Mouse (Mus musculus) ES-Bruce4 (cell line): ENCODE measurements at regions not wholly inside any gene's neighbourhood (a gene's known extent, or its start where the extent isn't known, plus 50 kb on each side); places are given as distances from the start of the nearest gene placed in this dataset.

ENCODE experiments used
- H3K27ac ChIP-seq: 2 replicates; pipeline ENCODE4 v1.5.1; 2012; ENCODE audit warnings: low read length, inconsistent platforms; ENCODE audit not compliant: insufficient read depth
- H3K27me3 ChIP-seq: 2 replicates; pipeline ENCODE4 v1.6.1; 2012; ENCODE audit warnings: mild to moderate bottlenecking, low read length, inconsistent platforms; ENCODE audit not compliant: control insufficient read depth, poor library complexity, insufficient read depth, severe bottlenecking
- H3K36me3 ChIP-seq: 2 replicates; pipeline ENCODE4 v1.6.1; 2012; ENCODE audit warnings: inconsistent platforms, mild to moderate bottlenecking, low read length, moderate library complexity; ENCODE audit not compliant: control insufficient read depth, poor library complexity, insufficient read depth, severe bottlenecking
- H3K4me1 ChIP-seq: one replicate; pipeline ENCODE4 v1.8.1; 2011; ENCODE audit warnings: low read length; ENCODE audit not compliant: control insufficient read depth, insufficient read depth
- H3K4me3 ChIP-seq: 2 replicates; pipeline ENCODE4 v1.5.1; 2011; ENCODE audit warnings: low read depth, mild to moderate bottlenecking, low read length
- H3K9ac ChIP-seq: 2 replicates; pipeline ENCODE4 v1.6.1; 2012; ENCODE audit warnings: low read depth, mild to moderate bottlenecking, inconsistent platforms; ENCODE audit not compliant: poor library complexity, severe bottlenecking
- H3K9me3 ChIP-seq: replicated peaks from 2 replicates; pipeline ENCODE4 v1.6.1; 2012; ENCODE audit warnings: mild to moderate bottlenecking, low read length, inconsistent platforms; ENCODE audit not compliant: control insufficient read depth, poor library complexity, insufficient read depth, severe bottlenecking
- CTCF ChIP-seq: IDR thresholded peaks from one replicate; pipeline ENCODE4 v1.8.1; 2011; ENCODE audit warnings: low read depth, low read length
- EP300 ChIP-seq: IDR thresholded peaks from 2 replicates; pipeline ENCODE4 v1.6.1; 2011; ENCODE audit warnings: low read depth, low read length; ENCODE audit not compliant: insufficient read depth
- POLR2A ChIP-seq: IDR thresholded peaks from one replicate; pipeline ENCODE4 v1.8.1; 2011; ENCODE audit warnings: low read length; ENCODE audit not compliant: insufficient read depth

GRCm38 (mm10) chr9:50101061-50101460, 243.7 kb downstream of the Rpl10-ps3 start:
- Histone ChIP-seq H3K36me3 (no peaks in the 10 kb centered on the region), H3K4me1 (no peaks in the 10 kb centered on the region), H3K9me3 (no peaks in the 10 kb centered on the region; the same call in 1 of the 2 replicates), H3K27ac (no peak overlapping the region), H3K9ac (no peak overlapping the region), H3K4me3 (no peak overlapping the region), H3K27me3 (peaks cover 2% of the 10 kb centered on the region; the same call in 1 of the 2 replicates)
- TF ChIP-seq EP300, result no peak
- no peak for TF ChIP-seq POLR2A
- no peak for TF ChIP-seq CTCF

GRCm38 (mm10) chr9:50090968-50091367, 253.8 kb downstream of the Rpl10-ps3 start:
- H3K4me3 ChIP-seq, result no peak overlapping the region
- no peak overlapping the region for H3K27ac ChIP-seq
- no peaks in the 10 kb centered on the region for H3K9me3 ChIP-seq
- no peaks in the 10 kb centered on the region for H3K4me1 ChIP-seq
- no peaks in the 10 kb centered on the region for H3K27me3 ChIP-seq
- no peak overlapping the region for H3K9ac ChIP-seq
- TF ChIP-seq EP300, result no peak
- TF ChIP-seq CTCF, result no peak
- TF ChIP-seq POLR2A, result no peak
- H3K36me3 ChIP-seq, result no peaks in the 10 kb centered on the region

- Histone ChIP-seq H3K27me3 (no peaks in the 10 kb centered on the region), H3K9ac (no peak overlapping the region), H3K36me3 (no peaks in the 10 kb centered on the region), H3K9me3 (no peaks in the 10 kb centered on the region), H3K27ac (no peak overlapping the region), H3K4me3 (no peak overlapping the region), H3K4me1 (no peaks in the 10 kb centered on the region)
- TF ChIP-seq EP300, result no peak
- no peak for TF ChIP-seq CTCF
- no peak for TF ChIP-seq POLR2A
Measured at GRCm38 (mm10) chr9:50089916-50090315, 254.9 kb downstream of the Rpl10-ps3 start.

GRCm38 (mm10) chr9:50080205-50080604, 264.6 kb downstream of the Rpl10-ps3 start:
- no peaks in the 10 kb centered on the region for H3K4me1 ChIP-seq
- no peak overlapping the region for H3K27ac ChIP-seq
- no peaks in the 10 kb centered on the region for H3K9me3 ChIP-seq
- H3K27me3 ChIP-seq, result no peaks in the 10 kb centered on the region
- no peaks in the 10 kb centered on the region for H3K36me3 ChIP-seq
- H3K9ac ChIP-seq, result no peak overlapping the region
- H3K4me3 ChIP-seq, result no peak overlapping the region
- no peak for TF ChIP-seq POLR2A
- TF ChIP-seq CTCF, result no peak
- TF ChIP-seq EP300, result no peak

GRCm38 (mm10) chr9:50068576-50068975, 269.9 kb upstream of the Ncam1 start:
- Histone ChIP-seq H3K27me3 (no peaks in the 10 kb centered on the region), H3K4me1 (no peaks in the 10 kb centered on the region), H3K36me3 (no peaks in the 10 kb centered on the region), H3K4me3 (no peak overlapping the region), H3K9me3 (no peaks in the 10 kb centered on the region), H3K9ac (no peak overlapping the region), H3K27ac (no peak overlapping the region)
- TF ChIP-seq EP300 (no peak), POLR2A (no peak), CTCF (no peak)

- no peak overlapping the region for H3K27ac ChIP-seq
- no peaks in the 10 kb centered on the region for H3K36me3 ChIP-seq
- no peak for TF ChIP-seq CTCF
- TF ChIP-seq EP300, result no peak
- no peak for TF ChIP-seq POLR2A
- H3K9ac ChIP-seq, result no peak overlapping the region
- no peak overlapping the region for H3K4me3 ChIP-seq
- no peaks in the 10 kb centered on the region for H3K9me3 ChIP-seq
- no peaks in the 10 kb centered on the region for H3K4me1 ChIP-seq
- H3K27me3 ChIP-seq, result no peaks in the 10 kb centered on the region
Measured at GRCm38 (mm10) chr9:50067729-50068225, 269.1 kb upstream of the Ncam1 start.
